Mouse (Mus musculus) heart, postnatal 25 days (tissue): ENCODE measurements around the gene Cflar. TPM values are rescaled to one million over a fixed set of nuclear protein-coding genes. Genes with fewer than 3 reads are reported as not detected.
"Not testable (repeated sequence)": the region's sequence is repeated elsewhere in the genome, so short reads cannot be mapped to it uniquely, and the experiment has no call there.

Source experiments
- DNase-seq: peaks from one replicate; pipeline ENCODE4 v3.0.0; 2022; ENCODE audit warnings: low spot score
- intact Hi-C: fragments of 180-260 bp; cut with DNase I; formaldehyde crosslinking; loops from one replicate; pipeline ENCODE4 v1.15.1; 2025
- total RNA-seq, 2 experiments: library from RNA; stranded (reverse); gene quantifications; 2 replicates each; pipeline ENCODE4 v1.2.3; 2021

Gene Cflar
- total RNA-seq, 2 experiments from 2014 or later = 52.1 to 59.3 TPM

GRCm38 (mm10) chr1:58725767-58726166 lies 14.5 kb downstream of the Cflar start:
- DNase-seq = no peak
- intact Hi-C loops = no loop called here

- DNase-seq = no peak
- intact Hi-C loops = no loop called here
Measured at GRCm38 (mm10) chr1:58727019-58727746, 15.9 kb downstream of the Cflar start.

- intact Hi-C loops = no loop called here
- no peak for DNase-seq
Measured at GRCm38 (mm10) chr1:58727747-58728589, 16.7 kb downstream of the Cflar start.

GRCm38 (mm10) chr1:58728590-58728868 lies 17.2 kb downstream of the Cflar start:
- intact Hi-C loops = no loop called here

DNA sequence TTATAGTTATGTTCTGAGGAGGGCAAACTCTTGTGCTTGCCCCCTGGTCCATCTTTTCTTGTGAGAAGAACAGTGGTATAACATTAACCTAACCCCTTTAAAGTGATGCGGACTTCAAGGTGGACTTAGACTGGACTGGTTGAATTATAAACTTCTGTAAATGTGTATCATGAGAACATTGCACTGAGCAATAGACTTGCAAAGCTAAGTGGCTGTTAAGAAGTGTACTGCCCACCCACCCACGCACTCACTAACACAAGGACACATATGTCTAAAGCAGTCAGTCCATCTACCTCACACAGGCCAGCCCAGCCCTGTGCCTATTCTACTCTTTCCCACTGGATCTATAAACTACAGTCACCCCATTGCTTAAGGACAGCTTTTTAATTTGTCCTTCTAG lies 22.3 kb downstream of the Cflar start:
- no peak for DNase-seq
- intact Hi-C loops = no loop called here

More at GRCm38 (mm10) chr1:58728590-58728868, 17.2 kb downstream of the Cflar start:
- no peak for DNase-seq

- no peak for DNase-seq
- intact Hi-C loops = no loop called here
Measured at GRCm38 (mm10) chr1:58734043-58734920, 23.0 kb downstream of the Cflar start.

GRCm38 (mm10) chr1:58735962-58736361 lies 24.7 kb downstream of the Cflar start:
- intact Hi-C loops = no loop called here
- no peak for DNase-seq

DNA sequence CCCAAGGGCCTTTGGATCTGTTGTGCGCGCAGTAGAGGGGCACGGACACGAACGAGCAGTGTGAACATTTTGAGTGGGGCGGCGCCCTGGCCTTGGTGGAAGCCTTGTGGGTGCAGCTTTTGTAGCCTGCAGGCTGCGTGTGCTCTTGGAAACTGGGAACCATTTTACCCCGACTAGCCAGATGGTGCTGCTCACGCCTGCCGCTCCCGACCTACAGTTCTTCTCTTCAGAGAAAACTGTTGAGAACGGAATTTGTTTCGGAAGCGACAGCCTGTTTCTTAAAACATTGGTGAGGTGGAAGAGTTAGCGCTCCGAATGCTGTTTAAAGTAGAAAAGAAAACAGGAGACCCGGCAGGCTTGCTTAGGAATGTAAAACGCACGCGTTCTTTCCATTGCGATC lies 25.7 kb downstream of the Cflar start:
- intact Hi-C loops = no loop called here

DNA sequence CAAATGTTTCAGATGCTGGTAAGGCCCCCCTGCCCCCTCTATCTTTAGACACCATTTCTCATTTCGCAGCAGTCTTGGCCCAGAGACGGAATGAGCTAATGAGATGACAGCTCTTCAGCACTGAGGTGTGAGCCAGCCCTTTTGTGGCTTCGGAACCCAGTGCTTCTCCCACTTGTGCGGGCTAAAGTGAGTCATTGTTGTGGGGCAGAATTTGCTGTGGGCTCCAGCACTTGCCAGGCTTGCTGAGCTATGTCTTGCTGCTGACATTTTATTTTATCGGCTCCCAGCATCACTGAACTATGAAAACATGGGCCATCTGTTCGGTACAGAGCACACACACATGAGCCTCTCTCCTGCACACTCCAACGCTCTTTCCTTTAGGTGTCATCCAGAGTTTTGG lies 28.2 kb downstream of the Cflar start:
- intact Hi-C loops = no loop called here

More for the DNA sequence above, 25.7 kb downstream of the Cflar start:
- no peak for DNase-seq

GRCm38 (mm10) chr1:58742571-58743021 lies 31.3 kb downstream of the Cflar start:
- intact Hi-C loops = no loop called here
- no peak for DNase-seq

More for the DNA sequence above, 28.2 kb downstream of the Cflar start:
- no peak for DNase-seq

- intact Hi-C loops = no loop called here
- DNase-seq = no peak
Measured at GRCm38 (mm10) chr1:58743252-58743651, 31.9 kb downstream of the Cflar start.

- intact Hi-C loops = loop anchor here (5.0 kb wide), 1 partner anchor 112 kb away; no protein-coding TSS in a partner anchor
- no peak for DNase-seq
Measured at GRCm38 (mm10) chr1:58744645-58745044, 33.3 kb downstream of the Cflar start.

DNA sequence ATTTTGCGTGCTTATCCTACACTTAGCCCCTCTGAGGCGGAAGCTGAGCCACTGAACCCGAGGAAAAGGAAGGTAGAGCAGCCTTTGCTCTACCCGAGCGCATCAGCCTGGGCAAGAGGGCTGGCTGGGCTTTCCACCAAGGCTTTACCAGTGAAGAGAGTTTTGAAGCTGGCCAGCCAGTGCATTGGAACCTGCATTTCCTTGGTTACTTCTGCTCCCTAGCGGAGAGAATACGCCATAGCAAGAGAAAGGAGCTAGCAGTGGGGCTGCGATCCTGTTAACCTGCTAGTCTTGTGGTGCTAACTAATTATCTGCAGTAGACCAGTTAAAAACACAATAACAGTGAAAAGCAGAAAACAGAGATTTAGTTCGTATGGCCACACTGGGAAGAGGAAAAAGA lies 35.6 kb downstream of the Cflar start:
- intact Hi-C loops = loop anchor here (5.0 kb wide), 1 partner anchor 115 kb away; no protein-coding TSS in a partner anchor
- DNase-seq = no peak

GRCm38 (mm10) chr1:58759451-58759850 lies 48.1 kb downstream of the Cflar start:
- intact Hi-C loops = no loop called here
- DNase-seq = no peak

- DNase-seq = no peak
- intact Hi-C loops = no loop called here
Measured at GRCm38 (mm10) chr1:58760581-58760980, 49.3 kb downstream of the Cflar start.

- intact Hi-C loops, DNase-seq: not testable (repeated sequence)
Measured at GRCm38 (mm10) chr1:58761391-58762275, 50.3 kb downstream of the Cflar start.

GRCm38 (mm10) chr1:58762576-58762975 lies 51.3 kb downstream of the Cflar start:
- intact Hi-C loops = no loop called here
- DNase-seq = no peak

DNA sequence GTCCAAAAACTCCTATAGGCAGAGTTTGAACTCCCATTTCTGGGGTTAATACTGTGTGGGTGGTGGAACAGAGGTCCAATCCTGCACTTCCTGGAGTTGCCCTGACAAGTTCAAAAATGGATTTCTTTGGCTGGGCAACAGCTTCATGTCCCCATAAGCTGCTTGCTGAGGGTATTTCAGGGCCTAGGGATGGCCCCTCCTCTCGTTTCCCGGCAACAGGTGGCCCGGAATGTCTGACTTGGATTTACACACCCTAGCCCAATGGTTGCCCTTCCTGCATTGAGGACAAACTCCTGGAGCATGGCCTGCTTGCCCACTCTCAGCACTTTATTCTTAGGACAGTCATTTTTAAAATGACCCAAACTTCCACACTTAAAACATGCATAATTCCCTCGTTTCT lies 55.1 kb downstream of the Cflar start:
- intact Hi-C loops = not testable (repeated sequence)

GRCm38 (mm10) chr1:58769136-58769535 lies 57.8 kb downstream of the Cflar start:
- intact Hi-C loops = loop anchor here (2.0 kb wide), 1 partner anchor 374 kb away; no protein-coding TSS in a partner anchor
- no peak for DNase-seq

More for the DNA sequence above, 55.1 kb downstream of the Cflar start:
- not testable (repeated sequence) for DNase-seq
